Mouse (Mus musculus) thymus, postnatal 25 days (tissue): ENCODE data around the gene Olfr1342.
A peak's percentile ranks its signal among the peaks of the same experiment; 100 is the strongest.

Experiments used
- DNase-seq: peaks from one replicate; pipeline ENCODE4 v3.0.0; 2022

Gene Olfr1342

DNA sequence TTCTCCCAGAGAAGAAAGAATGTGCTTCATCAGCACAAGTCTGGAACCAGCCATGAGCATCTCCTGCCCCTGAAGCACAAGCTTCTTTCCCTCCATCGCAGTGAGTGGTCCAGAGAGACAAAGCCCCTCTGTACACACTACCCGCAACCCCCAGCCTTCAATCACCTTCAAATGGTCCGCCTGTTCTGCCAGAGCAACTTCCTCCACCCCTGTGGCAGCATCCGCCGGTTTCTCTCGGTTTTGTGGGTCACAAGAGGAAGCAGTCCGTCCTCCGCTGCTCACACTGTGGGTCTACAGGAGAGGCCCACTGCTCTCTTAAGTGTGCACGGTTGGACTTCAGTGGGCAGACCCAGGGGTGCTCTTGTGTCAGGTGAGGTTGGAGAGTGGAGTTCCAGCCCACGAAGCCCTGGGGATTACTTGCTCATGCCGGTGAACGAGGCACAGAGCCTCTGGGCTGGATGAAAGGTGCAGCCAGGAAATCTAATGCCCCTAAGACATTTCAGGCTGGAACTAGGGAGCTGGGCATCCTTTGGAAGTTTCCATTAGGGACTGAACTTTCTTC lies at the start of gene Olfr1342:
Olfr1342 (minus strand) TSS at position 345 of the 562 bp plus-strand sequence.
- DNase-seq, result peak; percentile 22

DNA sequence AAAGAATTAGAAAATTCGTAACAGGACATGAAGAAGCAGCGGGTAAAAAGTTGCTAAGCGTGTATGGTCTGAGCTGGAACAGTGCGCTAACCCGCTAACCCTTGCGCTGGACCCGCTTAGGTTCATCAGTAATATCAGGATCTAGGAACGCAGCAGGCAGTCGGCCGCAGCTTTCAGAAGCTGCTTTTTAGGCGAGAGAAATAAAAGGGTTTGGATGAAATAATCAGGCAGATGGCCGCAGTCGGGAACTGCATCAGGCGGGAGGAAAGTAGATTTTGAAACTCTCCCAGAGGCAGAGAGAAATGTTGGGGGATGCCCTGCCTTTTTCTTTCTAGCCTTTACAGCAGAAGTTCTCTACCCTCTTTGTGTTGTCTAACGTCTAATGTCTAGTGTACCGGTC lies 49.3 kb upstream of the Olfr1342 start:
- DNase-seq, result no peak

DNA sequence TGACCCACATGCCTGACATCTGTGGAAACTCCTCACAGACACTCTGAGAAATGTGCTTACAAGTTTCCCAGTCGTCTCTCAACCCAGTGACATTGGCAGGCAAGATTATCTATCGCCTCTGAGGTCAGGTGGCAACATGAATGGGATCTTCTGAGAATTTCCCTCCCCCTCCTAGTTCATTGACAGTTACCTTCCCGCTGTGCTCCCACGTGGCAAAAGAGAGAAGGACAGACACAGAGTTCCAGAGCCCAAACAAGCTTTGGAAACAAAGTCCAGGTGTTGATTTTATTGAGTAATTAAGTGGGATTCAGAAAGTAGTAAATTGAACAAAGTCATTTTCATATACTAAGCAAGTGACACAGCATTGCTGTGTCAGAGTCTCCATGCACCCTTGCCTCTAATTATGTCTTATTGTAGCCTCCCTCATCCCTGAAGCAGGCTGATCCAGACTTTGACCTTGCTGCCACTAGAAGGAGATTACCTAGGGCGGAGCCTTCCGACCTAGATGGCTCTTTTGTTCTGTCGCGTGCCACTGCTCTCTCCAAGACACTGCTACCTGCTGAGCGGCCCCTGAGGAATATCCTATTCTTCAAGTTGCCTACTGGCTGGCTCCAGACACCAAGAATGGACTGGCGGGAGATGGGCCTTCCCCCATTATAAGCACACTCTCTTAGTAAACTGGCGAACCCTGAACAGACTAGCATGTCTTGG lies 48.6 kb upstream of the Olfr1342 start:
- DNase-seq, result no peak

DNA sequence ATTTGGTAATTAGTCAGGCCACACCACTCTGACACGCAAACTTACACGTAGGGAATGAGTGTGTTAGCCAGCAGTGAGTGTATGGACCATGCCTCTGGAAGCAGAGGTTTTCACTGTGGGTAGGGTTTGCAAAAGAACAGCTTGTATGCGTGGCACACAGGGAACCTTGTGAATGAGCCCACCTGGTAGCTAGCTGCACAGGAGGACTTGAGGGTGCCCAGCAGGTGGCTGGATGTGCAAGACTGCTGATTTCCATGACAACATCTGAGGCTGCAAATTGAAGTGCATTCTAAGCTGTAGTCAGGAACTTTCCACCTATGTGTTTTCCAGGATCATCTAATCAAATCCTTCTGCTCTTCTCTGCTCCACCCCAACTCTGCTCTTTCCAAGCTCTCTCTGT lies 47.0 kb upstream of the Olfr1342 start:
- DNase-seq, result no peak

DNA sequence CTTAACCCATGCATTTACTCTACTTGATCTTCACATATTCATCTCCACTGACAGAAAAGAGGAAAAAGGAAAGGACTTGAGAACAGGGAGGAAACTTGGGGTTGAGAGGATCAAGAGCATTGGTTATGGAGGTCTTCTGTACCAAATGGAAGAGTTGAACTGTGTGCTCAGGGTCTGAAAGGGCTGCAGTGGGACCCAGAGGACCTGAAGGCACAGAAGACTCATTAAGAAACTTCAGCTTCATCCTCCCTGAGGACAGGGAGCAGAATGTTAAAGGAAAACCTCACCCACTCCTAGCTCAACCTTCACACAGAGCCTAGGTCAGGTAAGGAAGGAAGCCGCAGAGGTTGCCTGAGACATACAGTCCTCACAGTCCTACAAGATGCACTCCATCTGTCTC lies 39.3 kb upstream of the Olfr1342 start, which contains the start of gene Olfr1339:
Olfr1339 (plus strand) TSS at position 301 of the 400 bp plus-strand sequence.
- DNase-seq, result no peak

DNA sequence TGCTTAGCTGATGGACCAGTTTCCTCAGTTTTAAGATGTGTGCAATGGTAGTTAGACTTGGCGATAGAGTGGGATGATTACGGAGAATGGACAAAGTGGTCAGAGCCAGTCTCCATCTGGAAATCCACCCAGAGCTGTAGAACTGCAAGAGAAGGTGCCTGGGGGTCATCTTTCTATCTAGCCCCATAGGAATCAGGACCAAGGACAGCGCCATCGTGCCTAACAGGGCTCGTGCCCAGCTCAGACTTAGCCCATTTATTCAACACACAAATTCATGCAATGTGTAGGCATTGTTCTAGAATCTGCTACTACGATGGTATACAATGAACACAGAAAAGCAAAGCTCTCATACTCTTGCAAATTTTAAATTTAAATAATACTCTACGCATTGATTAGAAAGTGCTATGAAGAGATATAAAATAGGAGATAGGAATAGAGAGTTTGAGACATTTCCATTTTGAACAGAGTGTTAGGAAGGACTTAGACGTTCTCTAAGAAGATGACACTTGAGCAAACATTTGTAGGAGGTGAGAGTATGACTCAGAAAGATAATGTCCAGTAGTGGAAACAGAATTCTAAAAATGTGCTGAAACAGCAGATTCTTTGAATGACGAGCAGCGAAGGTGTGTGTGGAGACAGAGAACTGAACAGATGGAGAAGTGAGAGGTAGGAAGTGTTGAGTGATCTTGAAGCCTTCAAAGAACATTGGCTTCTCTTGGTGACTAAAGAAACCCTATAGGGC lies 29.4 kb upstream of the Olfr1342 start:
- DNase-seq, result peak; percentile 2

DNA sequence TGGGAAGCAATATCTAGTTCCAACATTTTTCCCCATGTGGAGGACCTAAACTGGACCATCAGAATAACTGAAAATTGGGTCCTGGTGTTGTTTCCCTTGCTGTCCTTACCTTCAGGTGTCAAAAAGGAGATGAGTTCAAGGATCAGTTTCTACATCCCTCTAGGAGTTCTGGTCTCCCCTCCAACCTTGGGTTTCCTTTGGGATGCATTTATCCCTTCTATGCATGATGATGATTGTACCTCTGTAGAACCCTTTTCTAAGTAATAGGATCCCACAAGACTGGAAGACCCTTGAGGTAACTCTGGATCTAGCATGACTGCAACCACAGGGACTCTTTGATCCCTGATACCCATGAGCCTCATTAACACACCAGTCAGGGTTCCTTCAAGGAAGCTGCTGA lies 27.3 kb upstream of the Olfr1342 start, which contains the start of gene Olfr1340:
Olfr1340 (plus strand) TSS at position 301 of the 400 bp plus-strand sequence.
- no peak for DNase-seq

DNA sequence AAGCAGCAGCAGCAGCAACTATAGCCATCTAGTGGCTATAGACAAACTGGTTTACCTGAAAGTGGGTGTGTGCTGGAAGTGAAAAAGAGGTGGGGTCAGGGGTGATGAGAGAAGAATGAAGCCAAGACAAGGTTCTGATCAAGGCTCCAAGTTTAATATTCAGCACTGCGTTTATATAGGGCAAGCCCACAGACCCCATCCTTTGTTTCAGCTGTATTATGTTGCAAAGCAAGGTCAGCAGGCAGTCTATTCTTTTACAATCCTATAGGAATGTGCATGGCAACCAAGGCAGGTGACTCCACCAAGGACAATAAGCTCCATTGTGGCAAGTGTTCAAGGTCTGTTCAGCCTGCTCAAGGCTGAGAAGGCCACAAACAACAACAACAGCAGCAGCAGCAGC lies 19.1 kb upstream of the Olfr1342 start:
- DNase-seq, result no peak

DNA sequence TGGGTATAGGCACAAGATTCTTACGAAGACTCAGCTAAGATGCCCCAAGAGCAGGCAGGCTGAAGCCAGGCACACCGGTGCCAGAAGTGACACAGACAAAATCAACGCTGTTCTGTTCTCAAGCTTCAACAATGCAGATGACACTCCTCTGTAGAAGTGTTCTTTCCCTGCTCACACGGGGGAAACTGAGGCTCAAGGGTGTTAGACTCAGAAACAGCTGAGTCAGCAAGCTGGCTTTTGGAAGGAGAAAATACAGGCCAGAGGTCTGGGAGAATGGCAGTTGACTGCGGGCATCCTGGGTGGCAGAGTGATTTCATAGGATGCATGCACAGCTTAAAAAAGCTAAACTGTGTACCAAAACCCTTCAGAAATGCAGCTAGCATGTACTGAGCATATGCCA lies 15.5 kb upstream of the Olfr1342 start:
- DNase-seq, result no peak

DNA sequence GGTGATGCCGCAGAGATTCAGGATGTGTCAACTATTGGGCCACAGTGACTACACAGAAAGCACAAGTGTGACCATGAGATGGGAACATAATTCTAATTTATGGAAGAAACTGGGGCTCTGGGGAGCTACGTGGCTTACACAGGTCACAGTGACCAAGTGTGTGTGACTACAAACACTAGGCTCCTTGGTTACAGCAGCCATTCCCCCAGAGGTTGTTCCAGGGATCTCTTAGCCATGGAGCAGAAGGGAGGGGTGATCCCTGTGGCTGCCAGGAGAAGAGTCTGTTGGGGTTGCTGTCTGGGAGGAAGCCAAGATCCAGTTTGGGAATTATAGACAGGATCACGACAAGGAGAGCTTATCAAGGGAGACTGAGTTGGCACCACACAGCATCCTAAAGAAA lies 10.7 kb upstream of the Olfr1342 start, which contains the start of gene Olfr1341:
Olfr1341 (plus strand) TSS at position 301 of the 400 bp plus-strand sequence.
- DNase-seq, result no peak

DNA sequence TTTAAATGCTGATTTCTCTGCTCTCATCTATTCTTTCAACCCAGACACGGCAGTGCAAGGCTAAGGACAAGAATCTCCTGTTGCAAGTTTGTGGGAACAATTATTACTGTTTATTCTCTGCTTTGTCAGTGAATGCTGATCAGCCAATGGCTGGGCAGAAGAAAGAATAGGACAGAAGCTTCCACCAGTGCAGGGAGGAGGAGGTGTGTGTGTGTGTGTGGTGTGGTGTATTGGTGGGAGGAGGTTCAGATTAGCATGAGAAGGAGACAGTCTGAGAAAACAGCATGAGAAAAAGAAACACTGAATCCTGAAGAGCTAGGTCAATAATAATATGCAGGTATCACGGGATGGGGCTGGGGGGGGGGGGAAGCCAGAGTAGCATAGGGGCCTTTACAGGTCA lies 1.3 kb upstream of the Olfr1342 start:
- DNase-seq, result no peak

DNA sequence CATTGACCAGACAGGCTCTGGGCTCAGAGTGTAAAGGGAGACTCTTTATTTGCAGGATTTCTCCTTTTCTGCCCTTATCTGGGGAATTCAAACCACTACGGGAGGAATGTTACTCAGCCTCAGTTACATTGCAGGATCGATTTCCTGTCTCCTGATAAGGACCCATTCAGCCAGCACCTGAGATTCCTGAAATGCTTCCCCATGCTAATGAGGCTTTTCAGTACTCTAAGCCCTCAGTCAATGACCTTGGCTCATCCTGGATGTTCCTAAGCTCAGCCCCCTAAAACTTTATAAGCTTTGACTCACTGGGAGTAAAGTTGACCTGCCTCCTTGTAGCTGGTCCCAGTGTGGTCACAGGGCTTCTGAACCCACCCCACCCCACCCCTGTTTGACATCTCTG lies 5.5 kb downstream of the Olfr1342 start:
- DNase-seq, result no peak

DNA sequence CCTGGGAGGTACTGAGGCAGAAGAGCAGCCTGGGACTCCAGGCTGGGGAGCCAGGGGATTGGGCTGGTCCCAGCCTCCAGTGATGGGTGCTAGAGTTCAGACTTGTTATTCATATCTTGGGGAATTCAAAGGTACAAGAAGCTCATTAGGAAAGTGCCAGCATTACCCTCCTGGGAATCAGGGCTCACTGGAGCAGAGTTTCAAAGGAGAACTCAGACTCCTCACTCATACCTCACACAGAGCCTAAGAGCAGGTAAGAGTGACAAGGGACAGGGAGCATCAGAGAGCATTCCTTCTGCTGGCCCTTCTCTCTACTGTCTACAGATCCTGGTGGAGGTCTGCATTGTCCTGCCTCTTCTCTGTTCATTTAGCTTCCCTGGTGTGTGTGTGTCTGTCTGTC lies 33.9 kb downstream of the Olfr1342 start, which contains the start of gene Olfr62:
Olfr62 (plus strand) TSS at position 301 of the 400 bp plus-strand sequence.
- no peak for DNase-seq

DNA sequence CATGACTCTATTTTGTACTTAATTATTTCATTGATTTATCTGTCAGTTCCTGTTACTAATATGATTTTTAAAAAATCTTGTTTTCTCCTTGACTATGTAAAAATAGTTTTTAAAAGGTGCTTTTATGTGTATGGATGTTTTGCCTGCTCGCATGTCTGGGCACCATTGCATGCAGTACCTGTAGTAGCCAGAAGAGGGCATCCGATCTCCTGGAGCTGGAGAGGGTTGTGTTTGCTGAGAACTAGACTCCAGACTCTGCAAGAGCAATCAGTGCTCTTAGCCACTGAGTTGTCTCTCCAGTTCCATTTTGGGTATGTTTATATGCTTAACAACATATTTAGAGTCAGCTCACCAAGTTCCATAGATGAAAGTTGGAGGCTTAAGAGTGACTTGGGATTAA lies 47.3 kb downstream of the Olfr1342 start:
- DNase-seq, result peak; percentile 55

DNA sequence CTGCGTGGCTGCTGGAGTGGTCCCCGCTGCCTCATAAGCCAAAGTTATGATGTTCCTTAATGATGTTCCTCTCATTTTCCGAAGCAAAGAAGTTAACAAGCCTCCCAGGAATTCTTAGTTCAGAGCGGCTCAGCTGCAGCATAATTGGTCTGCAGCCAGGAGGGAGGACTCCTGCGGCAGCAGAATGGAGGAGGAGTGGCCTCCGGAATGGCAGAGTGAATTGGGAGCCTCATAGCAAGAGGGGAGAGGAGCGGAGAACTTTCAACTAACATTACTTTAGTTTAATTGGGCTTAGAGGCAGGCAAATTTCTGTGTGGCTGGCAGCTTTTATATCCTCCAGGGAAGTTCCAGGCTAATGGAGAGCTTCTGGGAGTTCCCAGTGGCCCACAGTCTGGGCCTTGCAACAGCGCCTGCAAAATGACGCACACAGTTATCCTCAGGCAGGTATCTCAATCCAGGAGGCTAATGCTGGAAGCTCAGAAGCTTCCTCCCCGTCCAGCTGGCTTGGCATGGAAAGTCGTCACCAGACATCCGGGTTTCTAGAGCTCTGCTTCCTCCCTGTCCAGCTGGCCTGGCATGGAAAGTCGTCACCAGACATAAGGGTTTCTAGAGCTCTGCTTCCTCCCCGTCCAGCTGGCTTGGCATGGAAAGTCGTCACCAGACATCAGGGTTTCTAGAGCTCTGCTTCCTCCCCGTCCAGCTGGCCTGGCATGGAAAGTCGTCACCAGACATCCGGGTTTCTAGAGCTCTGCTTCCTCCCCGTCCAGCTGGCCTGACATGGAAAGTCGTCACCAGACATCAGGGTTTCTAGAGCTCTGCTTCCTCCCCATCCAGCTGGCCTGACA lies 50.0 kb downstream of the Olfr1342 start:
- DNase-seq, result no peak
